Mouse (Mus musculus) intestine, postnatal 0 days (tissue): ENCODE measurements around the gene C130074G19Rik. TPM values are rescaled to one million over a fixed set of nuclear protein-coding genes. Genes with fewer than 3 reads are reported as not detected.

Experiments used
- ATAC-seq: fragments of 200-750 bp; cut with Nextera tagmentation; 2 replicates; pipeline ENCODE4 v1.8.0; 2017; ENCODE audit warnings: mild to moderate bottlenecking, moderate TSS enrichment, moderate library complexity
- H3K27ac ChIP-seq: fragments of 300-500 bp; sonication (generic); 2 replicates; pipeline ENCODE4 v1.5.1; 2014; ENCODE audit warnings: mild to moderate bottlenecking, low read depth, low read length, moderate library complexity
- H3K27me3 ChIP-seq: fragments of 300-500 bp; sonication (generic); replicated peaks from 2 replicates; pipeline ENCODE4 v1.6.1; 2014; ENCODE audit warnings: low read length, mixed read lengths; ENCODE audit not compliant: control insufficient read depth, insufficient read depth
- H3K36me3 ChIP-seq: fragments of 300-500 bp; sonication (generic); 2 replicates; pipeline ENCODE4 v1.6.1; 2014; ENCODE audit warnings: mild to moderate bottlenecking, moderate library complexity; ENCODE audit not compliant: control insufficient read depth, insufficient read depth
- H3K4me1 ChIP-seq: fragments of 300-500 bp; sonication (generic); replicated peaks from 2 replicates; pipeline ENCODE4 v1.6.1; 2014; ENCODE audit warnings: antibody characterized with exemption, low read length, mixed read lengths; ENCODE audit not compliant: control insufficient read depth, insufficient read depth
- H3K4me2 ChIP-seq: fragments of 300-500 bp; sonication (generic); replicated peaks from 2 replicates; pipeline ENCODE4 v1.6.1; 2014; ENCODE audit warnings: low read depth, mild to moderate bottlenecking, moderate library complexity
- H3K4me3 ChIP-seq: fragments of 300-500 bp; sonication (generic); 2 replicates; pipeline ENCODE4 v1.5.1; 2014; ENCODE audit warnings: low read depth, low read length
- H3K9ac ChIP-seq: fragments of 300-500 bp; sonication (generic); 2 replicates; pipeline ENCODE4 v1.6.1; 2014; ENCODE audit warnings: mild to moderate bottlenecking, low read depth, low read length
- H3K9me3 ChIP-seq: fragments of 300-500 bp; sonication (generic); 2 replicates; pipeline ENCODE4 v1.6.1; 2016; ENCODE audit warnings: mixed run types; ENCODE audit not compliant: control insufficient read depth
- CTCF ChIP-seq: sonication (generic); IDR thresholded peaks from 2 replicates; pipeline ENCODE4 v1.5.1; 2016; ENCODE audit warnings: low read depth, mild to moderate bottlenecking, control low read depth, antibody characterized with exemption, moderate library complexity
- WGBS: fragments of 180-500 bp; shearing (Covaris S2); extraction: QIAGEN DNeasy Blood & Tissue Kit; methylation state at CpG from one replicate; pipeline ENCODE4 v1.1.7; 2014; 5-methylcytosine and 5-hydroxymethylcytosine counted together
- polyA plus RNA-seq: library from polyadenylated mRNA; unstranded; fragments of >200 nt; fragmentation: Nextera tagmentation; extraction: Ambion mirVana; gene quantifications from 2 replicates; pipeline ENCODE4 v1.2.1, GENCODE M21; 2015

The C130074G19Rik gene
- polyA plus RNA-seq, 1 experiment from 2014 or later, result 6.3 TPM

DNA sequence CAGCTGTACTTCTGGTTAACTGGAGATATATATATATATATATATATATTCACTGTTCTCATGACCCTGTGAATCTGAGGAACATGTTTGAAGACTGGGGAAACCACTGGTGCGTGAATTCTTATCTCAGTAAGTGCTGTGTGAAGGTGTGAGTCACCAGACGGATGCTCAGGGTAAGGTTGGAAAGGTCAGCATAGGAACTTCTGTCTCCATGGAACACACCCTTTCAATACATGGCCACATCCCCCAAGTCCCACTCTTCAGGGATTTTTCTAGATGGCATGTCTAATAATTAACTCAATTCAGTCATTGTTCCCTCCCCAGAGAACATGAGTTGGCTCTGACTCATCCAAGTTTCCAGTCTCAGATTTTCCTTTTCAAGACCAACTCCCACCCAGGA lies 21.5 kb downstream of the C130074G19Rik start:
- Histone ChIP-seq H3K27ac (no peak overlapping the region), H3K4me3 (no peak overlapping the region), H3K36me3 (no peaks in the 10 kb centered on the region), H3K27me3 (no peaks in the 10 kb centered on the region), H3K9me3 (no peaks in the 10 kb centered on the region), H3K9ac (no peak overlapping the region), H3K4me2 (no peak overlapping the region), H3K4me1 (peaks cover 4% of the 10 kb centered on the region; the same call in 1 of the 2 replicates)
- TF ChIP-seq CTCF, result no peak
- ATAC-seq, result peak; percentile 71
- 31% methylated on average over 2 of the region's 2 CpGs for WGBS

- ATAC-seq, result no peak
- Histone ChIP-seq H3K4me3 (no peak overlapping the region), H3K9ac (no peak overlapping the region), H3K9me3 (no peaks in the 10 kb centered on the region), H3K4me1 (peaks cover 4% of the 10 kb centered on the region; the same call in 1 of the 2 replicates), H3K4me2 (no peak overlapping the region), H3K36me3 (no peaks in the 10 kb centered on the region), H3K27ac (no peak overlapping the region), H3K27me3 (no peaks in the 10 kb centered on the region)
- no peak for TF ChIP-seq CTCF
- WGBS, result 35% methylated on average over 3 of the region's 3 CpGs
Measured at GRCm38 (mm10) chr1:184860276-184860675, 22.7 kb downstream of the C130074G19Rik start.

GRCm38 (mm10) chr1:184858253-184858652 lies 24.8 kb downstream of the C130074G19Rik start:
- Histone ChIP-seq H3K9me3 (no peaks in the 10 kb centered on the region), H3K36me3 (no peaks in the 10 kb centered on the region), H3K9ac (no peak overlapping the region), H3K4me2 (no peak overlapping the region), H3K4me3 (no peak overlapping the region), H3K27me3 (no peaks in the 10 kb centered on the region), H3K4me1 (peaks cover 4% of the 10 kb centered on the region; the same call in 1 of the 2 replicates), H3K27ac (peak overlapping the region; percentile 64)
- 48% methylated on average over 1 of the region's 1 CpGs for WGBS
- peak; percentile 79 for ATAC-seq
- TF ChIP-seq CTCF, result no peak

DNA sequence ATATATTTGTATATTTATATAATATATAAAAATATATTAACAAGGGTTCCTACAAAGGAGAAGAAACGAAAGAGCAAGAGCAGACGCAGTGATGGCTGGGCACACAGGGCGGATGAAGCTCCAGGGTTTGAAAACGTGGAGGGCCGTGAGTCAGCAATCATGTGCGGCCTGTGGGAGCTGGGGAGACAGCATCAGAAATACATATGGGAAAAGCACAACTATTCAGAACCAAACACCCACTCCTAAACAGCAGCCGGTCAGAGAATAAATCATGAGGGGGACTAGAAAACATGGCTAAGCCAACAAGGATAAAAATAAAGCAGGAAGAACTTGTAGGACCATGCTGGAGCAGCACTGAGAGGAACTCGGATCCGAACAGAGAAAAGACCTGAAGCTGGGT lies 25.8 kb downstream of the C130074G19Rik start:
- Histone ChIP-seq H3K4me3 (no peak overlapping the region), H3K4me1 (peaks cover 4% of the 10 kb centered on the region; the same call in 1 of the 2 replicates), H3K4me2 (no peak overlapping the region), H3K36me3 (no peaks in the 10 kb centered on the region), H3K27me3 (no peaks in the 10 kb centered on the region), H3K27ac (no peak overlapping the region), H3K9me3 (no peaks in the 10 kb centered on the region), H3K9ac (no peak overlapping the region)
- 91% methylated on average over 9 of the region's 9 CpGs for WGBS
- ATAC-seq, result no peak
- no peak for TF ChIP-seq CTCF

- Histone ChIP-seq H3K27me3 (no peaks in the 10 kb centered on the region), H3K27ac (peak overlapping the region; percentile 82; the same call in 1 of the 2 replicates), H3K4me3 (no peak overlapping the region), H3K36me3 (no peaks in the 10 kb centered on the region), H3K9me3 (no peaks in the 10 kb centered on the region), H3K9ac (no peak overlapping the region), H3K4me2 (no peak overlapping the region), H3K4me1 (no peaks in the 10 kb centered on the region)
- ATAC-seq, result no peak
- 56% methylated on average over 3 of the region's 3 CpGs for WGBS
- no peak for TF ChIP-seq CTCF
Measured at GRCm38 (mm10) chr1:184853922-184854321, 29.1 kb downstream of the C130074G19Rik start.

GRCm38 (mm10) chr1:184853339-184853738 lies 29.7 kb downstream of the C130074G19Rik start:
- Histone ChIP-seq H3K4me1 (no peaks in the 10 kb centered on the region), H3K4me3 (no peak overlapping the region), H3K27ac (peak overlapping the region; percentile 82), H3K36me3 (no peaks in the 10 kb centered on the region), H3K9me3 (no peaks in the 10 kb centered on the region), H3K4me2 (peak overlapping the region; percentile 49), H3K27me3 (no peaks in the 10 kb centered on the region), H3K9ac (no peak overlapping the region)
- peak; percentile 39; the same call in 1 of the 2 replicates for ATAC-seq
- WGBS, result 30% methylated on average over 5 of the region's 5 CpGs
- peak; percentile 95 for TF ChIP-seq CTCF
